ENCODE assay signal across 26 mouse cellular contexts in genomic region chr7:39750448-39750847, GRCm38 (mm10).
"Had no signal": no experiment of that assay in that cellular context is flagged by ENCODE, and none has a peak within 500 bp of the region (broad histone marks: within the 10 kb centered on the region; RNA-seq: fewer than 3 reads in every experiment).

No protein-coding gene starts in this region.

- H3K27ac ChIP-seq: gastrocnemius, adult 2 months; heart, embryonic 10.5 days; intestine, embryonic 15.5 days; layer of hippocampus, adult 2 months; left cerebral cortex, adult 2 months; limb, embryonic 10.5 days; limb, embryonic 12.5 days; liver, embryonic 13.5 days; liver, embryonic 15.5 days had no signal

- ATAC-seq: forebrain, embryonic 16.5 days; inflammation-experienced regulatory T-cells, adult 6 months; intestine, embryonic 15.5 days; intestine, postnatal 0 days; liver, postnatal 0 days had no signal

- H3K27me3 ChIP-seq: heart, embryonic 12.5 days; intestine, embryonic 15.5 days; limb, embryonic 12.5 days; liver, embryonic 13.5 days; liver, embryonic 15.5 days had no signal

- H3K36me3 ChIP-seq: heart, embryonic 10.5 days; heart, embryonic 12.5 days; intestine, embryonic 15.5 days; limb, embryonic 10.5 days; limb, embryonic 12.5 days; liver, embryonic 13.5 days; liver, embryonic 15.5 days had no signal

- H3K9me3 ChIP-seq: heart, embryonic 10.5 days; intestine, embryonic 15.5 days; limb, embryonic 10.5 days; limb, embryonic 12.5 days; liver, embryonic 13.5 days; liver, embryonic 15.5 days had no signal

- H3K4me2 ChIP-seq: heart, embryonic 12.5 days; intestine, embryonic 15.5 days; limb, embryonic 12.5 days; liver, embryonic 11.5 days; liver, embryonic 13.5 days; liver, embryonic 15.5 days had no signal

- H3K4me3 ChIP-seq: gastrocnemius, adult 2 months; heart, embryonic 10.5 days; heart, embryonic 12.5 days; intestine, embryonic 15.5 days; layer of hippocampus, adult 2 months; left cerebral cortex, adult 2 months; limb, embryonic 10.5 days; limb, embryonic 12.5 days; liver, embryonic 13.5 days; liver, embryonic 15.5 days had no signal

- H3K4me1 ChIP-seq: heart, embryonic 10.5 days; heart, embryonic 12.5 days; intestine, embryonic 15.5 days; limb, embryonic 10.5 days; limb, embryonic 12.5 days; liver, embryonic 13.5 days; liver, embryonic 15.5 days had no signal

- H3K9ac ChIP-seq: heart, embryonic 12.5 days; intestine, embryonic 15.5 days; limb, embryonic 12.5 days; liver, embryonic 13.5 days; liver, embryonic 15.5 days; liver, postnatal 0 days had no signal

- DNase-seq: gastrocnemius, adult 2 months; gastrocnemius, postnatal 10 days; gastrocnemius, postnatal 25 days; heart, adult 18-20 months; heart, postnatal 10 days; heart, postnatal 4 days; kidney, adult 18-20 months; kidney, adult 8-10 months; kidney, postnatal 10 days; kidney, postnatal 25 days; kidney, postnatal 4 days; liver; liver, embryonic 13.5 days; liver, postnatal 0 days had no signal
